Mouse (Mus musculus) gastrocnemius, adult 8-10 months (tissue): ENCODE results near the gene Dhrs3. TPM values are rescaled to one million over a fixed set of nuclear protein-coding genes. Genes with fewer than 3 reads are reported as not detected.

Experiments used
- DNase-seq, 2 experiments: peaks; one replicate each; pipeline ENCODE4 v3.0.0; 2022; ENCODE audit warnings: low spot score in 2 of 2
- total RNA-seq, 4 experiments: library from RNA; stranded (reverse); gene quantifications; 2 replicates each; pipeline ENCODE4 v1.2.4; 2022

Gene Dhrs3
- 10 to 100 TPM; 28.4 to 36.5 (median 35.2) TPM for total RNA-seq

DNA sequence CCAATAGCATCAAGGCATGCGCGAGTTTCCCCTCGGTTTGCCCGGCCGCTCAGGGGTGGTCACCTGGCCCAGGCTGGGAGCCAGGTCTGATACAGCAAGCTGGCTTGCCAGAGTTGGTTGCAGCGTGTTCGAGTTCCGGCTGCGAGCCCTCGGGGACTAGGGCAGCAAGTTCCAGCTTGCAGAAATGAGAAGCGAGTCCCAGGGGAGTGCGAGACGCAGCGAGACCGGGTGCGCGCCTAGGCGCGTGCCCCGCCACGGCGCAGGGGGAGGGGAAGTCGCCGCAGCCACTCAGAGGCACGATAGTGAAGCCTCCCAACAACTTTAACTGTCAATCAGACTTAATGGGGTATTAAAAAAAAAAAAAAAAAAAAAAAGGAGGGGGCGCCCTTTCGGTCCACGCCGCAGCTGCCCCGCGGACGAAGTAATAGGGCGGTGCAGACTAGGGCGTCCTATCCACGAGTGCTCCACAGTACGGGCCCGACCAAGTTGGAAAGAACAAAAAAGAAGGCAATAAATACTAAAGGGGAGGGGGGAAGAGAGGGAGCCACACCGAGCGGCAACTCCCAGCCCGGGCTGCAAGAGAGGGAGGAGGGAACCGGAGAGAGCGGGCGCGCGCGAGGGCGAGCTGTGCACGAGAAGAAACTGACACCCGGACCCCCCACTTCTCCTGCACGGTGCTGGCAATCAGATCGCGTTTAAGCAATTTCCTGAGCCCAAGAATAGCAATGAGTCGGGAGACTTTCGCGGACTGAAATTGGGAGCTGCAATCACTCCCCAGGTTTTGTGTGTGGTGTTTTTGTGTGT, at the start of gene Dhrs3:
Dhrs3 (plus strand) TSS at position 695 of the 804 bp plus-strand sequence.
- DNase-seq, result peak; percentile 81 to 85

GRCm38 (mm10) chr4:144861756-144862505, 30.7 kb upstream of the Dhrs3 start:
- DNase-seq, result no peak

- DNase-seq, result no peak
Observed at GRCm38 (mm10) chr4:144867926-144868325, 24.7 kb upstream of the Dhrs3 start.

DNA sequence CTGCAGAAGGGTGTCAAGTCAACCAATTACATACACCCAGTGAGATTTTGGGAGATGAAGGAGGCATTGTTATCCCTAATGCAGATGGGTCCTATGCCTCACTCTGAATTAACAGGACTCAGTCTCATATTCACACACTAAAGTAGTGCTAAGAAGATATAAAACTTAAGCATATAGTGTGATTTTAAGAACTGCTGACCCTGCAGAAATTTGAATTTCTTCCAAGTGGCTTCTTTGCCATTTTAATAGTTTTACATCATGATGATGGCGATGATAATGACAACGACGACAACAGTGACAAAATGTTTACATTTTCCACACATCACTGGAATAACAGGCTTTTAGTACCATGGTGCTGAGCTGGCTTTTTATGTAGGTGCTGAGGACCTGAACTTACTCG, 24.0 kb upstream of the Dhrs3 start:
- DNase-seq, result no peak

DNA sequence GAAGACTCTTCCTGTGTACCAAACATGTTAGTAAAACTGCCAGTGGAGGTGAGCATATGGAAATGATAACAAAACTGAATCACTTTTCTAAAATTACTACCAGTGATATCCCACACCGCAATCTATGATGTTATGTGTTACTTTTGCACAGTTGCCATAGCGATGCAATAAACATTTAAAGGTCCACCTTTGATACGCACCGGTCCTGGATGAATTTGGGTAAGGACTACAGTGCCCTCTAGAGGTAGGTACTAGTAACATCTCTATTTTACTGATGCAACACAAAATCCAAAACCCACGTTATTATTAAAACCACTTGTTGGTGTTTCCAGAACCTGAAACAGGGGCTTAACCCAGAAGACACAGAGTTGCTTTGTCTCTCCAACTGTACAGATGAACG, 19.7 kb upstream of the Dhrs3 start:
- no peak for DNase-seq

DNA sequence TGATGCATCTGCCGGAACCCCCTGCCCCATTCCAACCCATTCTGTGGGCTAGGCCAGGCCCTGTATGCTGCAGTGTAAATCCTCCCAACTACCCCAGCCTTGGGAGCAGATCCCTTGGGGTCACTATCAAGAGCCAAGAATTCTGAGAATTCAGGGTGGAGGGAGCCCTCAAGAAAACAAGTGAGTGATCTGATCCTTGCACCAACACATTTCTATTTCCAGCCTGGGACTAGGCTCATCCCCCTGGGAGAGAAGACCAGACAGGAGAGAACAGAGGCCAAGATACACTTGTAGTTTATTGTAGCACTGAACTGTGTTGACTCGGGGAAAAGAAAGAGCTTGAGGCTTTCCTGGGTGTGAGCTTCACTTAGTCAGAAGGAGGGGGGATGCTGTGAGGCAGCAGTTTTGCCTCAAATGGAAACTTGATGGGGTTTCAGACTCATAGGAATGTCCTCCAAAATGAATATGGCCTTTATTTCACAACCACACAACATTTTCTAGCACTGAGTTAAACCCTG, 17.0 kb upstream of the Dhrs3 start:
- DNase-seq, result peak in 1 of 2 experiments; percentile 20

DNA sequence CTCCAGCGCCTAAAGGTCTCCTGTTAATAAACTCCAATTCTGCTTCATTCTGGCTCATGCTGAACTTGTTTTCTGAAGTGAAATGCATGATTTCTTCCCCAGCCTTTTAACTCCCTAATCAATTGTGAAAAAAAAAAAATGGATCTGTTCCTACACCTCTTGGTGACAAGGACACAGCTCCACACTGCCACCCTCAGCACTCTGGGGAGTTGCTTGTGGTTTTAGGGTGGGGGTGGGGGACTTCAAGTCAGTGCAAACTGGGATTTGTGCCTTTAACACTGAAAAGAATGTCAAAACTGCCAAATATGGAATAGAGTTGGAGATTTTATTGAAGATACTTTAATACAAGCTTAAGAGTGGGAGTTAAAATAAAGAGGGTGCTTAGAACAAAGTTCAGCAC, 13.1 kb upstream of the Dhrs3 start:
- DNase-seq, result no peak

DNA sequence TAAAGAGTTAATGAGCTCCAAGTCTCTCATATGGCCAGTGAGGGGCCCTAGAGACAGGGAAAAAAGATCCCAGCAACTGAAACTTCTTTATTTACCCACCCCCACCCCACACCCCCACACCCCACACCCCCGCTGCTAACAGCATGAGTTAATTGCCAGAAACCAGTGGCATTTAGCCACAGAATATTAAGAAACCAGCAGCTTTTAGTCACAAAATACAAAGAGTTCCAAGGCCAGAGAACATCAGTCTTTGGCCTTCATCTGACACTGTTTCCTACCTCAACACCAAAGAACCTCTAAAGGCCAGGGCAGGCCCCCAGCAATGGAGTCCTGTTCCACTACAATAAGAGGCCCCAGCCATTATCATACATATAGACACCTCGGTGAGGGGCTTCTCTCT, 11.3 kb upstream of the Dhrs3 start:
- DNase-seq, result no peak

DNA sequence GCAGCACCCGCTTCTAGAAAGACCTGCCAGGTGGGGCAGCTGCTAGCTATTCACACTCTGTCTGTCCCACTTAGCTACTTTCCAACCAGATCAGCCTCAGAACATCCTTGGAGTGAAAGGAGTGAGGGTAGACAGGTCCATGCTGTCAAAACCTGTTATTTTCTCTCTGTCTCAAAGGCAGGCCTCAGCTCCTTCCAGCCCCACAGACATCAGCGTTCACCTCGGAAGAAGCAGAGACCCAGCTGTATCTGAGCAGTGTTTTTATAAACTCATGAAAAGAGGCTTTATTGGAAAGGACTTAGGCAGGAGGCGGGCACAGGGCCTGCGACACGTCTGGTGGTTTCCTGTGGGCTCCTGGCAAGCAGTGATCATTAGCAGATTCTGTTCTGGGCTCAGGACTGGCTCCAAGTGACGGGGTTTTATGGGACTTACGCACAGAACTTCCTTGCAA, 9.7 kb upstream of the Dhrs3 start:
- no peak for DNase-seq

DNA sequence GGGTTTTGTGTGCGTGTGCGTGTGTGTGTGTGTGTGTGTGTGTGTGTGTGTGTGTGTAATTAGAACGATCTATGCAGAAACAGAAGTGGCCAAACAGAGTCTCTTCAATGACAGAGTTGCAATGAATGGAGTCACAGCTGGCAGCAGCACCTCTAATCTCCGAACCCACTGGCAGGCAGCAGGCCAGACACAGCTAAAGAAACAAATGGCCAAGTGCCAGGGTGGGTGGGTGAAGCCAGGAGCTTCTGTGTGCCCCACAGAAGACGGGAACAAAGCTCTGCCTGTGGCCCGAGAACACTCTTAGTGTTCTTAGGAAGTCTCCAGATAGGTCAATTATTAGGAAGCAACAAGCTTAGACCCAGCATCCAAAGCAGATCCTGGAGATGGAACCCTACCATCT, 6.2 kb upstream of the Dhrs3 start:
- DNase-seq, result no peak

DNA sequence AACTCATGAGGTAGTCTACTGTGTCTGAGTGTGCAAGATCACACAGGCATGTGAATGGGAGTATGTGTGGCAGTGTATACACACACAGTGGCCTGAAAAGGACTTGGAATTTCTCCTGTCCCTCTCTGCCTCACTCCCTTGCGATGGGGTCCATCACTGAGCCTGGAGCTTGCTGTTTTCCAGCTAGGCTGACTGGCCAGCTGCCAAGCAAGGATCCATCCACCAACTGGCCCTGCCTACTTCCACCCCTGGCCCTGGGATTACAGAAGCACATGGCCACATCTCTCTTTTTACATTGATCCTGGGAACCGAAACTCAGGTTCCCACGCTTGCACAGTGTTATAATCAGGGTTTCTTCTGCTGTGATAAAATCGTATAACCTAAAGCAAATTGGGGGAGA, 3.9 kb upstream of the Dhrs3 start:
- no peak for DNase-seq

GRCm38 (mm10) chr4:144889505-144890301, 2.9 kb upstream of the Dhrs3 start:
- no peak for DNase-seq

- peak in 1 of 2 experiments; percentile 20 for DNase-seq
Observed at GRCm38 (mm10) chr4:144890690-144891120, 1.9 kb upstream of the Dhrs3 start.

DNA sequence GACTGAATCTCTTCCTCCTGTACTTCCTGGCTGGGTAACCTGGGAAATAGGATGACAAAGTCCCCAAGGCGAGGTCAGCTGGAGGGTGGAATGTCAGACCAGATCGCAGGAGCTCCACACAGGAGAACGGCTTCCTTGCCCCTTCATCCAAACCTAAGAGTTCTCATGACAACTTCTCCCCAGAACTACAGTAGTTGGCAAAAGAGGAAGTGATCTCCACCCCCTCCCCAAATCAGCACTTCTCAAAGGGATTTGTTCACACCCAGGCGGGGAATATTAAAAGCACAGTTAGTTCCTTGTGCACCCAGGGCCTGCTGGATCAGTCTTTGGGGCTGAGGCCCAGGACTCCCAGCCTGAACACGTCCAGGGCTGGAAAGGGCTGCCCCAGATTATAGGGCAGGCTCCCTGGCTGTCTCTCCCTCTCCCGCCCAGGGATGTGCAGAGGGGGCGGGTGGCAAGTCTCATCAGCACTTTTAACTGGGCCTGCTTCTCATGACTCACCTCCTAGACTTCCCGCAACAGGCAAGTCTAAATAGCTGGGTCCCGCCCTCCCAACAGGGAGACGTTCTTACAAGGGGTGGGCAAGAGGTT, 1.4 kb upstream of the Dhrs3 start:
- peak; percentile 43 to 50 for DNase-seq

DNA sequence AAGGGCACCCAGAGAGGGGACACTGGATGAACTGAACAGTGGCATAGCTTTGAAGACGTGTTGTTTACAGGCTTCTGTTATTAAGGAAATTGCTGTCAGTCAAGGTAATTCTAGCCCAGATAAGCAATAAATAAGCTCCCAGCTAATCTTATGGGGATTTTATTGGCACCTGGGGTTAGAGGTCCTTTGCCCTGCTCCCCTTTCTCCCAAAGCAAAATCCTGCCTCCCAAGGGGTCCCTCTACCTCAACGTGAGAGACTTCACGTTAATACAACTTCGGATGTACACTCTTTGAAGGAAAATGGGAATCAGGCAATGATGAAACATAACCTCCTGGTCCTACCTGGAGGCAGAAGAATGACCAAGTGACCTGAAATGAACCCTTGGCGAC, 889 bp upstream of the Dhrs3 start:
- DNase-seq, result no peak

DNA sequence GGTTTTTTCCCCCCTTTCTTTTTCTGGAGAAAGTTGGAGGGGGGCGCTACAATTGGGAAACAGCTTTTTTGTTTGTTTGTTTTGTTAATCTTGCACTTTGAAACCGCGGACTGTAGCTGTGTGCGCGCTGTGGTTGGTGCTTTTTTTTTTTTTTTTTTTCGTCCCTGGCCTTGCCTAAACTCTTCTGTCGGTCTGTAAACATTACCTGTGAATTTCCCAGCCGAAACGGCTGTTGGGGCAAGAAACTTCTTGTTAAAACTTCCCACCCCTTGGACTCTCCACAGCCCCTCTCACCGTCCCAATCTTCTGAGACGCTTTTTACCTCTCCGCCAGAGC, 278 bp downstream of the Dhrs3 start:
- no peak for DNase-seq

- DNase-seq, result peak; percentile 32 to 36
Observed at GRCm38 (mm10) chr4:144893561-144894486, 1.2 kb downstream of the Dhrs3 start.

DNA sequence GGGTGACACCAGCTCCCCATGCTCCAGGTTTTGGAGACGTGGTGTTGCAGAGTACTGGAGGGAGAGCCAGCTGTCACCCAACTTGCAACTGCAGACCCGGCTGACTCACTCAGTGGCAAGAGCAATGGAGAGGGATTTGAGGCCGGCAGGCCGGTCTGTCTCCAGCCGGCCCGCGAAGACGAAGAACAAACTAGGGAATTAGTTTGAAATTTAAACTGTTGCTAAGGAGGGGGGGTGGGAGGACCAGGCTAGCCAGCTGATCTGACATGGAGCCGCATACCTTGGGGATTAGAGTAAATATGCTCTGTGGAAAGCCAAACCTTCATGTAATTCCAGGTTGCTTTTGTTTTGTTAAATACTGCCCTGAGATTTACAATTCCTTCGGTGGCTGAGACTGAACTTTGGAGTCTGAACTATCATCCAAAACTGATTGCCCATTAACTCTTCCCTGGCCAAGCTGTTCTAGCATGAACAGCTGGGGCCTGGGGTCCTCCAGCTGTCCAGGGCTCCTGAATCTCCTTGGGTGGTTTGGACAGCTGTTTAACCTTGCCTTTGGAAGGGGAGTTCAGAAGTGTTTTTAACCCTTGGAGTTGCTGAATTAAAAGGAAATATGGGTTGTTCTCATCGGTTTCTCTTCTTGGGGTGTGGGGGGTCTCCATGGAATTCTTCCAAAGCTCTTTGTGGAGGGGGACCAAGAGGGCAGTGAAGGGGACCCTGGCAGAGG, 2.0 kb downstream of the Dhrs3 start:
- no peak for DNase-seq

GRCm38 (mm10) chr4:144895211-144895590, 2.6 kb downstream of the Dhrs3 start:
- DNase-seq, result no peak

- peak in 1 of 2 experiments; percentile 34 for DNase-seq
Observed at GRCm38 (mm10) chr4:144896321-144896720, 3.7 kb downstream of the Dhrs3 start.
